Mouse (Mus musculus) activated CD4-positive, CD25-positive, alpha-beta regulatory T cell, adult 4 months (primary cell): ENCODE data around the gene Ptpn14. TPM values are rescaled to one million over a fixed set of nuclear protein-coding genes. Genes with fewer than 3 reads are reported as not detected.
"Not testable (repeated sequence)": the region's sequence is repeated elsewhere in the genome, so short reads cannot be mapped to it uniquely, and the experiment has no call there.

Experiments used
- ATAC-seq: one replicate; pipeline ENCODE4 v1.8.0; 2017
- polyA plus RNA-seq, 2 experiments: library from polyadenylated mRNA; unstranded; fragments of 100-300 nt; shearing (Covaris generic); gene quantifications; one replicate each; pipeline ENCODE4 v1.2.1; 2017

Gene Ptpn14
- under 1 TPM in 1 of 2 experiments, not detected in 1; 0.20 TPM for polyA plus RNA-seq

GRCm38 (mm10) chr1:189727884-189728783 is at the start of gene Ptpn14:
Gene Ptpn14, plus strand, starts transcription at chr1:189728268.
- no peak for ATAC-seq

GRCm38 (mm10) chr1:189679555-189679954 is 48.5 kb upstream of the Ptpn14 start:
- ATAC-seq = no peak

DNA sequence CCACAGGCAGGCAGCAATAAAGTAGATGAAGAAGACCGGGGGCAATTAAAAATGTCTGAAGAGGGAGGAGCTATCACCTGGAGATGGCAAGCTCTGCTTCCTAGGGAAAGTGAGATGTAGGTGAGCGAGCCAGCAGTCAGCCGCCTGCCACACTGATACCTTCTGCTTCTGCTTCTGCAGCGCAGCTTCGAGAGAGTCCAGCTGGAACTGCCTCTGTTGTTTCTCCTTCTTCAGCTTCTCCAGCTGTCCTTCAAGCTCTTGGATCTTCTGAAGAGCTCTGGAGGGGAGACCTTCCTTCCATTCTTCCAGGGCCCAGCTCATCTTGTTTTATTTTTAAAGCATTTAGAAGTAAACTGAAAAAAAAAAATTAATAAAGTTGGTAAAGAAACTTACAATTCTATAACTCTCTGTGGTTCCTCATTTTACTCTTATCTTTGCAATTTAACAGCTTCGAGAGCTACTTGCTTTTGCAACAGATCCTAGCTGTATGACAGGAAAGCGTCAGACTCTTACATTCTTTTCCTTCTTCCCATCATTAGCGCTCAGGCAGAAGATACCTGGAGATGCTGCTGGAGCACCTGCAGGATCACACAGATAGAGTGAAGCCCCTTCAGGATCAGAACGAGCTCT is 43.2 kb upstream of the Ptpn14 start:
- ATAC-seq = no peak

- ATAC-seq = no peak
Observed at GRCm38 (mm10) chr1:189686025-189686424, 42.0 kb upstream of the Ptpn14 start.

GRCm38 (mm10) chr1:189687654-189688387 is 40.2 kb upstream of the Ptpn14 start, which contains the start of gene Cenpf:
Gene Cenpf, minus strand, starts transcription at chr1:189688086.
- ATAC-seq = peak; percentile 100

- no peak for ATAC-seq
Observed at GRCm38 (mm10) chr1:189688388-189688750, 39.7 kb upstream of the Ptpn14 start.

DNA sequence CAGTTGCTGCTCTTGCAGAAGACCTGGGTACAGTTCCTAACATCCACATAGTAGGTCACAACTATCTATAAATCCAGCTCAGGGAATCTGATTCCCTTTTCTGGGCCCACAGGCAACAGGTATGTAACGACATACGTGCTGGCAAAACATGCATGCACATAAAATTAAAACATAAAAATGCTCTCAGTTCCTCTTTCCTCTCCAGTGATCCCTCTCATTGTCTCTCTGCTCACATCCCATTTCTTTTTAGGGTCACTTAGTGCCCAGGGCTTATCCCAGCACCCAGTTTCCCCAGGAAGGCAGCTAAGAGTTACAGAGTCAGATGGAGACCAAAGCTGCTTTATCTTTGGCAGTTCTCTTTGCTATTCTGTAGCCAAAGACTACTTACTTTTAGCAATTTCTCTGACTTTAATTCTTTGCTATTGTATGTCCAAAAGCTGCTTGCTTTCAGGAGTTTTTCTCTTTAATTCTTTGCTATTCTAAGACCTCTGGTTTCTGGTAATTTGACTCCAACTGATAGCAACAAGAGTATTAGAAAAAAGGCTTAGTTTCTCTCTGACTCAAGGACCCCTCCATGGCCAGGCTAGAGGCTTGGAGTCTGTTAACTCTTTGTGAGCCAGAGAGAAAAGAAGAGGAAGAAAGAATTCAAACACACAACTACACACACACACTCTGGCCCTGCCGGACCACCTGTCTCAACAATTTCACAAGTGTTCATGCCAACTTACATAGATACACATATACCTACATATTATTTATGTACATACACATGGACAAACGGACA is 38.8 kb upstream of the Ptpn14 start:
- ATAC-seq = no peak

GRCm38 (mm10) chr1:189692442-189692841 is 35.6 kb upstream of the Ptpn14 start:
- ATAC-seq = not testable (repeated sequence)

- no peak for ATAC-seq
Observed at GRCm38 (mm10) chr1:189694391-189694790, 33.7 kb upstream of the Ptpn14 start.

DNA sequence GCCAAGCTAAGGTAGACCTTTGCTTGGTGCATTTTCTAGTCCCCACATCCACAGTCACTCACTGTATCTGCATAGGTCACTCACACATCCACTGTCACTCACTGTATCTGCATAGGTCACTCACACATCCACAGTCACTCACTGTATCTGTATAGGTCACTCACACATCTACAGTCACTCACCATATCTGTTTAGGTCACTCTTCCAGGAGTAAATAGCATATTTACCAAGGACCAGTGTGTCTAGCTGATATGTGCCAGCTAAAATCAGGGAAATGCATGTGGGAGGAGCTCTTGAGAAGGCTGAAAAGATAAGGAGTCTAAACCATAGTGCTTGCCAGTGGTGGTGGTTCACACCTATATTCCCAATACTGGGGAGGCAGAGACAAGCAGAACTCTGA is 32.7 kb upstream of the Ptpn14 start:
- ATAC-seq = no peak

DNA sequence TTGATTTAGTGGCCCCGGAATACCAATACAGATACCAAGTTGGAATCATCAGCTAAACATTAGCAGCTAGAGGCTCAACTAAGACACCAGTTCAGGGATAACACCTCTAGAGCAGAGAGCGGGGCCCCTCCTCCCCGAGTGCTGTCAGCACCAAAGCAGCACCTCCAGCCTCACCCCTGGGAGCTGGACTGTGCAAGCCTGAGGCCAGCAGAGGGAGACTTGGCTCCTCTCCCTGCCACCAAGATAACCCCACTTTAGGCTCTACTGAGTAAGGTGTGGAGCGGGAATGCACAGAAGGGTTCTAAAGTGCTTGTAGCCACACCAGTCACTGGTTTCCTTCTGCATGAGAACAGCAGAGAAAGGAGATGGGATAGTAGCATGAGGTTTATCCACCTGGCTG is 29.7 kb upstream of the Ptpn14 start:
- no peak for ATAC-seq

DNA sequence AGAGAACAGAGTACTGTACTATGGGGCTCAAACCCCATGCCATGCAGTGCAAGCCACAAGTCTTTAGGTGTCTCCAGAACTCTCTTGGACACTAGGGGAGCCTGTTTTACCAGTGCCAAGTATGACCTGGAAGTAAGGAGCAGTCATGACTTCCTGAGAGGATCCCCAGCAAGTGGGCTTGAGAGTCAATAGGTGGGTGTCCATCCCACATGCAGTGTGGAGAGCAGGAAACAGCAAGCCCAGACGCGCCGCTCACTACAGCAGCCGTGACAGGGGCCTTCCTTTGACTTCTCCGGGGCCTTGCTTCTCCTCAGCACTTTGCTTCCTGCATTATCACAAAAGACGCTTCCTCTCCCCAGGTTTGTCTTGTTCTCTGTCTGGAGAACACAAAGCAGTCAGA is 27.9 kb upstream of the Ptpn14 start:
- no peak for ATAC-seq

DNA sequence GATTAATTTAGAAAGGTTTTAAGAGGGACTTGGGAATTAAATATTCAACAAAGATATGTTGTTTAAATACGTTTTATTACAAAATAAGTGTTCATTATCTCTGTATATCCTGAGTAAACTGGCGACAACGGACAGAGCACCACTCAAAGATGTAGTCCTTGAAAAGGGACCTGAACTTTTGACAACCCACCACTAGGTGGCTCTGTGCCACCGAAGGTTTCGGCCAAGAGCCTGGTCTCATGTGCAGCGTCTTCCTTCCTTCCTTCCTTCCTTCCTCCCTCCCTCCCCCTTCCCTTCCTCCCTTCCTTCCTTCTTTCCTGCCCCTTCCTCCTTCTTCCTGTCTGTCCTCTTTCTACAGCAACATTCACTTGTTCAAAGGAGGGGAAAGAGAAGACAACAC is 27.1 kb upstream of the Ptpn14 start:
- ATAC-seq = peak; percentile 65

DNA sequence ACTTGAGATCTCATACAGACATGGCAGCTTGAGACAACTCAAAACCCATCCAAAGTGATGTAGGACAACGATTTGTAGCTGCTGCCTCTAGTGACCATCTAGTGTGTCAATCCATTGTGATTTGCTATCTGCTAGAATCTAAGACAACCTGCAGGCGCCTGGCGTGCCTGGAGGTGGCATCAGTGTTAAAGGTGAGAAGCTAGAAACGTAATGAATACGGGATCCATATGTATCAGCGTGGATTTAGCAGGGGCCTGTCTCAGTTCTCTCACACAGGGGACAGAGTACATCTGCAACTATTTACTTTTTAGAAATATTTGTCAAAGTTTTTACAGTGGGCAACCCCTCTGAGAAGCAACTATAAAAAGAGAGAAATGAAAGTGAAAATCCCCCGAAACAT is 24.9 kb upstream of the Ptpn14 start:
- ATAC-seq = peak; percentile 47

DNA sequence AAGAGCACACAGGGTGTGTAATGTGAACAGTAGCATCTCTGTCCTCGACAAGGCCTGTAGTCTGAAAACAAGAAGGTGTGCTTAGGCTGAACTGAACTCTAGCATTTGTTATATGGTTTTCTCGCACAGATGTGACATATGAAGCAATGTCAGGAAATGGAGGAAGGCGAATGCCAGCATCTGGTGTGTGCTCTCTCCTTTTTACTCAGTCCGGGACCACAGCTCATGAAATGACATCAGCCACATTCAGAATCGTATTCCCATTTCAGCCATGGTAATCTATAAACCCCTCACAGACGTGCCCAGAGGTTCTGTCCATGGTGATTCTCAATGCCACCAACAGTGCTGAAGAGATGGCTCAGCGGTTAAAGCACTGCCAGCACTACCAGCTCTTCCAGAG is 24.5 kb upstream of the Ptpn14 start:
- no peak for ATAC-seq

GRCm38 (mm10) chr1:189706040-189706645 is 21.9 kb upstream of the Ptpn14 start:
- no peak for ATAC-seq

- no peak for ATAC-seq
Observed at GRCm38 (mm10) chr1:189707014-189707413, 21.1 kb upstream of the Ptpn14 start.

DNA sequence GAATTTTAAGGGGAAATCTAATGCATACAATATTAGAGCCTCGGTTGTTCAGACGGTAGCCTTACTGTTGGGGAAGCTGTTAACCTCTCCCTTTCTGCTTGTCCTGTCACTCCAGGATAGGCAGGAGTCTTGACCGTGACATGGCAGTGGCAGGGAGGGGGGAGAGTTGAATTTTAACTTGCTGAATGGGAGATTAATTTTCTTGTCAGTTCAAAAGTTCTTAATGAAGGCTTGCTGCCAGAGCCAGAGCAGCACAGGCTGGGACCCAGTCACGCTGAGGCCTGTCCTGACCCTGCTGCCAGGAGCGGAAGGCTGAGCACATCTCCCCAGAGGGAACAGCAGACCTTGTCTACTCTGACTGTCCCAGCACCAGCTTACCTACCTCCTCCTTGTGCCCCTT is 20.6 kb upstream of the Ptpn14 start:
- no peak for ATAC-seq

DNA sequence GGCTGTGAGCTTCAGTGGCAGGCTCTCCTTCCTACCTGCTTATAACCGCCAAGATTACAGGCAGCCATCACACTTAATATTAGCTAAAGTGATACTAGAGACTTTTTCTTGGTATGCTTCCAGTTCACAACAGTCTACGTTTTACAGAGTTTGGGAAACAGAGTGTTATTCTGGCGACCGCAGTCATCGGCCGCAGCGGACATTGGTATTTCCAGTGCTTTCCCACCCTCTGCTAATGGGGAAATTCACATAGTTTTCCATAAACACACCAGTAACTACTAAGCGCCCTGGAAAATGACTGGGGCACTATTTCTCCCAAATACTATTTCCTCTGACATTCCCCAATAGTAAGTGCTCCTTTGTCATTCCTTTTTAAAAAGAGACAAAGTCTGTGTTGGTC is 19.1 kb upstream of the Ptpn14 start:
- no peak for ATAC-seq

GRCm38 (mm10) chr1:189715915-189716797 is 11.9 kb upstream of the Ptpn14 start:
- ATAC-seq = no peak

GRCm38 (mm10) chr1:189717546-189717945 is 10.5 kb upstream of the Ptpn14 start:
- ATAC-seq = no peak
